Mouse (Mus musculus): ENCODE measurements around the gene Ppil1. TPM values are rescaled to one million over a fixed set of nuclear protein-coding genes. Genes with fewer than 3 reads are reported as not detected.
"Not testable (repeated sequence)": the region's sequence is repeated elsewhere in the genome, so short reads cannot be mapped to it uniquely, and the experiment has no call there.

Ppil1 gene
- total RNA-seq, 4 experiments from 2014 or later, result 36.5 to 43.8 (median 37.3) TPM

DNA sequence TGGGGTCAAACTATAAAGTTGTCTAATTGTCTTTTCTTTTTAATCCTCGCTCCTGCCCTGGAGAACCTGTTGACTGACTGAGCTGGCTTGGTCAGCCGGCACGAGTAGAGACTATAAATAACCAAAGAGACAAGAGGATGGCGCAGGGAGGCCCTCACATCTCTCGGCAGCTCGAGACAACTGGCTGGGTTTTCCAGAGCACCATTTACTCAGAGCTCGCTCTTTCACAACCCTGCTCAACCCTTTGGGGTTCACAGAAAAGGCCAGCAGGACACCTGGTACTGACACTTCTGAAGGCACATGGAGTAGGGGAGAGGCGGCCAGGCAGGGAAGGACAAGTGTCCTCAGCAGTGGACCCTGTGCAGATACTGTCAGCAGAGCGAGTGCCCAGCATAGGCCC is 10.3 kb downstream of the Ppil1 start:
- DNase-seq (ENCODE audit: low spot score), result peak; percentile 46

DNA sequence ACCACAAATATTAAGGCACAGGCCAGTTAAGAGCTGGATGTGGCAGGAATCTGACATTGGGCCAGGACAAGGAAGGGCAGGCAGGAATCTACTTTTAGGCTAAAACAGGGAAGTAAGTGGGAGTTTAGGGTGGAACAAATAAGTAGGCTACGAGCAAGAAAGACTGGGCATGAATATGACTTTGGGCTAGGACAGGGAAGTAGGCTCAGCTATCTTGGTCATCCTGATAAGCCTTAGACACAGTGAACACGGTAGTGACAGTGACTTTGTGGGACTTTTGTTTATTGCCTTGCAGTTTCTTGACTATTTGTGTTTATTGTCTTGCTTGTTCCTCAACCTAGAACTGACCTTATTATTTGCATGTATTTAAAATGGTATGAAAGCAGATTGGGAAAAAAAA is 10.8 kb downstream of the Ppil1 start:
- DNase-seq (ENCODE audit: low spot score), result no peak

DNA sequence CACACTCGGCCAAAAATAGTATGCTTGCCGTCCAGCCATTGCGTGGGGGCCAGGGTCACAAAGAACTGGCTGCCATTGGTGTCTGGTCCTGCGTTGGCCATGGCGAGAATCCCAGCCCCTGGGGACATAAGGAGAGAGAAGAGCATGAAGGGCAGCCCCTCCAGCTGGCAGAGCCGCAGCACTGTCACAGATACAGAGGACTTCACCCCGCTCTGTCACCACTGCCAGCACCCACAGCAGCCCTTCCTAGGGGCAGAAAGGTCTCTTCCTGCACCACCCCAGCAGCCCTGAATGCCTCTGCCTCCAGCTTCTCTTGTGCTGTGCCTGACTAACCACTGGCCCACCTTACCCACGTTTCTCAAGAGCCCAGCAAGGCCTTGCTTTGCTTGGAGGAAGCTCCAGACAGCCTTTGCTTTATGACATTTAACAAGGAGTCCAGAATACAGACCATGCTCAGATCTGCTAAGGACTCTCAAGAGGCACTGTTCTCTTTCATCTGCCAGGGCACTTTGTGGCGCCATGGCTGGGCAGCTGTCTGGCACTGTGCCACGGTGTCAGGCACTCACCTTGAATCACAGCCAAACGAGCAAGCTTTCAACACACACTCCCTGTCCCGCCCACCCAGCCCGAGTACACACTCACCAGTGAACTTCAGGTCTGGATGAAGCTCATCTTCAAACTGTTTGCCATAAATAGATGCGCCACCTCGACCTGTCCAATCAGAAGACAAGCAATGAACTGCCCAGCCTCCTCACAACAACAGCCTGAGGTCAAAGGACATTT is 12.2 kb downstream of the Ppil1 start:
- peak; percentile 66 for DNase-seq (ENCODE audit: low spot score)

DNA sequence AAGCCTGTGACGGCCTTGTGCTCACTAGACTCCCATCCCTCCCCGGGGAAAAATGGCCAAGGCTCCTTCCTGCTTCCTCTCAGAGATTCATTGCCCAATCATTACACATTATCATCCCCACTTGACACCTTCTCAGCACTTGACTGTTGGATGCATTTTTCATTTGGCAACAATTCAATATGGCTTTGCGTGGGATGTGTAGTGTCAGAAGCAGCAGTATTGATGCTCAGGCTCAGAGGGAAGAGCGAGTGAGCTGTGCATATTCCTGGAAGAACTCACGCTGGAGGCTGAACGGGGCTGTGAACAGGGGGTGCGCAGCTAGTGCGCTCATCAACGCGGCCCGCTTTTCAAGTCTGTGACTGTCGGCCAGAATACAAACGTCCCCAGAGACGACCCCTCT is 13.0 kb downstream of the Ppil1 start:
- DNase-seq (ENCODE audit: low spot score), result not testable (repeated sequence)

DNA sequence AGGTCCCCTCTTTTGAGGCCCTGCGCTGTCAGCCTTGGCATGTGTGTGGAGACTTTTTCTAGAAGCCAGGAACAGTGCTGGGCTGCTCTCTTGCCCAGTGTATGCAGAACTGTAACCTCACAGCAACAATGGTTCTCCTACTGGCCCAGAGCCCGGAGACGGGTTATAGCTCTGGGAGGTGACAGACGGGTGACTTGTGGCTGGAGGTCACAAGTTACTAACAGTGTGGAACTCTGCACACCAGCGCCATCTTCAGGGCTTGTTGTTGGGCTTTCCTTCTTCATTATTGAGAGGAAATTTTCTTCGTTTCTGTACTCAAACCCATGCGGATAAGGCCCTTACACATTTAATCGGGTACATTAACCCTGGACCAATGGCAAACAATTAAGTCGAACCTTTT is 14.5 kb downstream of the Ppil1 start:
- no peak for DNase-seq (ENCODE audit: low spot score)

DNA sequence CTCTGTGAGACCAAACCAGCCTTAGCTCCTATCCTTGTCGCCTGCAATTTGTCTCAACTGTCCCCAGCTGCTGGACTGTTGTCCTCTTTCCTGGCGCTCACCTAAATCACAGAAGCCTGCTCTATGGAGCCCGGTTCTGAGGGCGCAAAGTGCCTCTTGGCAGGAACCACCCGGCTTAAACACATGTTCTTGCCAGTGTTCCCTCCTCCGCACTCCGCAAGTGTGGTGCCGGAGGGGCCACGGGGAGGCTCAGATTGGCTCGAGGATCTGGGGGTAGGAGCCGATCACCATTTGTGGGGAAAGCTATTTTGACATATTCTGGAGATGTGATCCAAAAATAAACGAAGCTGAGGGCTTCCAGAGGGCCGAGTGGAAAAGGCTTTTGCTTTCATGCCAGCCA is 16.1 kb downstream of the Ppil1 start:
- DNase-seq (ENCODE audit: low spot score), result no peak

DNA sequence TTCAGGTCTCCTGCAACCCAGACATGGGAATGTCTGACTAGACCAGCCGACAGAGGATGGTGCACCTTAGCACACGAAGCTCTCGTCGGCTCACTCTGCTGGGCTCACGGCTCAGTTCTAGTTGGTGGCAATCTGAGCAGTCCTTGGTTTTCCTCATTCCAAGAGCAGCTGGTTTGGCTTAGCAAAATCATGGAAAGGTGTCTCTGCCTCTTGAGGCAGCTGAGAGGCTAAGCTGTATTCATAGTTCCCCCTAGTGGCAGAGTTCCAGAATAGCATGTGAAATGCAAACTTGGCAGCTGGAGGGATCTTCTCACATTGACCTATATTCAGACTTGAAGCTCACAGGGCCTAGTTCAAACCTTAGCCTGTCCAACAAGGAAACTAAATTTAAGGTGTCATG is 17.4 kb downstream of the Ppil1 start:
- DNase-seq (ENCODE audit: low spot score), result peak; percentile 52

DNA sequence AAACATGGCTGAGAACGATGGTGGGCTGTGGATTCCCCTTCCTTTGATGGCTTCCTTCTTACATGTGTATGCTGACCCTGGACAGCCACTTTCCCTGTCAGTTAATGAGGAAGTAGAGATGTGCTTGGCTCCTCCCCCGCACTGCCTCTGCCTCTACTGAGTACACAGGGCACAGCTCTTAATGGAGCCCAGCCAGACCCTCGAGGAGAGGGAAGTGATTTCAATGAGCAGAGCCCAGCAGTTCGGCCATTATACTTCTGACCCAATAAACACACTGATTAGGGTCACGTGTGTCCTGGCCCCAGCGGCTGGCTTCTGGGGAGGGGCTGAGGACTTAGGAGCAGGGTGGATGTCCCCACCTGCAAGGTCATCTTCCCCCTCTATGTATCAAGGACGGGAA is 18.3 kb downstream of the Ppil1 start:
- DNase-seq (ENCODE audit: low spot score), result no peak

DNA sequence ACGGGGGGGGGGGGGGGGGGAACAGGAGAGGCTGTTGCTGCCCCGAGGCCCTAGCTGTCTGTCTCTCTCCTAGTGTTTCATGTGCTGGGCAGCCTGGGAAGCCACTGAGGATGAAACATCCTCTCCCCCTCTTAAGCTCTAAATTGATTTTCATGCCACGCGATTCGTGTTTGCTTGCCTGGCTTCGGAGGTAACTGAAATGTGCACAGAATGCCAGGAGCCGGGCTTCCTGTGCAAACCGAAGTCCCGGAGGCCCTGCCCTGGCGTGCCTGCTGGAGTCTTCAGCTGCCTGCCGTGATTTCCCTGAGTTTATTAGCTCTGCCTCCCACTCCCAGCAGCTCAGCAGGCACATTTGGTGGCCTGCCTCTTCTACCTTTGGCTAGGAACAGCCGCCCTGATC is 19.1 kb downstream of the Ppil1 start:
- DNase-seq (ENCODE audit: low spot score), result no peak

DNA sequence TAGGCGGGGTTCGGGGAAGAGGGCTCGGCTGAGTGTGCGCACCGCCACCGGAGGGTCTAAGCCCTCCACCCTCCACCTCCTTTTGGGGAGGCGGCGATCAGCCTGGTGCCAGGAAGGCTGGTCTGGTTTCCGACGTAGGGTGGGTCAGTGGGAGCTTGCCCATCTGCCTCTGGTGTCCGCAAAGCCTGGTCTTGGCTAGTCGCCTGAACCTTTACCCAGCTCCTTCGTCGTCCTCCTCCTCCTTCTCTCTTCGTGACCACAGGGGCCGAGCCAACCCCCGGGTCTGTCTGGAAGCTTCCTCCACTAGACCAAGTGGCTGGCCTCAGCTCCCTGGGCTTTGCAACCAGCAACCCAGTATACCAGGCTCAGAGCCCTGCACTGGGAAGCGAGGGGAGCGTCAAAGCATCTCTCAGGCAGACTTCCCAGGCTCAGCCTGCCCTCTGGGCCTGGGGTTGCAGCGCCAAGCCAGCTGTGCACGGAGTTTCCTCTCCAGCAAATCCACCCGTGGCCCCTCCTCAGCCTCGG is 25.5 kb downstream of the Ppil1 start:
- no peak for DNase-seq (ENCODE audit: low spot score)

DNA sequence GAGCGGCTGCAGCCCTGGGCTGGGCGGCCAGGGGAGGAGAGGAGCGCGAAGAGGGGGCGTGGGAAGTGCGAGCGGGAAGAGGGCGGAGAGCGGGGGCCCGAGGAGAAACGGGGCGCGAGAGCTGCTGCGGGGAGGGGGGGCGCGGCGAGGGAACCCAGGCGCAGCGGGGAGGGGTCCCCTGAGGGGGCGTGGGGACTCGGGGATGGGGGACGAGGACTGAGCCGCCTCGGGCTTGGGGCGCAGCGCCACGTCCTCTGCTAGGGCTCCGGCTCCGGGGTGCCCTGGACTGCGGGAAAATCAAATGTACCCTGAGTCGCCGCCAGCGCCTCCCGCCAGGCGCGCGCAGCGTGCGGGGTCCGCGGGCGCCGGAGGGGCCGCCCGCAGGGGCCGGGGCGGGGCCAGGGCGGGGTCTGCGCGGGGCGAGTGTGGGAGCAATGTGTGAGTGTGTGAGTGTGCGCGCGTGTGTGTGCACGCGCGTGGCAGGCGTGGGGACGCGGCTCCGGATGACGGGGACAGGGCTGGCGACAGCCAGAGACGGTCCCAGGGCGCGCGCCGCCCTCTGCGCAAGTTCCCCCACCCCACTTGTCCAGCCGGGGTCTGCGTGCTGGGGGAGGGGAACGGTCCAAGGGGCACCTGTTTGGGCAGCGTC is 26.1 kb downstream of the Ppil1 start, which contains the start of gene Cpne5:
TSS of gene Cpne5 (minus strand) at position 396 of the 649 bp plus-strand sequence.
- no peak for DNase-seq (ENCODE audit: low spot score)

DNA sequence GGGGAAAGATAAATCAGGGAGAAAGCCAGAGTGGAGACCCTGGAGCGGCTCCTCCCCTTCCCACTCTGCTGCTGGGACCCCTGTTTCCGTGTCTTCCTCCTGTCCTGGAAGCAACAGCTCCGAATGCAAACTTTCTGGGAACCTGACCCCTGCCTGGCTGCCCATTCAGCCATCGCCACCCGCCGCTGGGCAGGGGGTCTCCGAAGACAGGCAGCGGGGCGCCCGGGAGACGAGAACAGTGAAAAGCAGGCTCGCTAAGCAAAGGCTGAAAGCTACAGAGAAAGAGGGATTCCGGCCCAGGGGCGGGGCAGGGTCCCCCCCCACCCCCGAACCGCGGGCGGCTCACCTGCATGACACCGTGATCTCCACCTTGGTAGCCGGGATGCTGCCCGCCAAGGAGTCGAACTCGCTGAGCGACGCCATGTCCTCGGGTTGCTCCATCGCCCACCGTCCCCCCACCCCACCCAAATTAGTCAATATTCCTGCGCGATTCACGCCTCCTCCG is 26.7 kb downstream of the Ppil1 start:
- DNase-seq (ENCODE audit: low spot score), result no peak

DNA sequence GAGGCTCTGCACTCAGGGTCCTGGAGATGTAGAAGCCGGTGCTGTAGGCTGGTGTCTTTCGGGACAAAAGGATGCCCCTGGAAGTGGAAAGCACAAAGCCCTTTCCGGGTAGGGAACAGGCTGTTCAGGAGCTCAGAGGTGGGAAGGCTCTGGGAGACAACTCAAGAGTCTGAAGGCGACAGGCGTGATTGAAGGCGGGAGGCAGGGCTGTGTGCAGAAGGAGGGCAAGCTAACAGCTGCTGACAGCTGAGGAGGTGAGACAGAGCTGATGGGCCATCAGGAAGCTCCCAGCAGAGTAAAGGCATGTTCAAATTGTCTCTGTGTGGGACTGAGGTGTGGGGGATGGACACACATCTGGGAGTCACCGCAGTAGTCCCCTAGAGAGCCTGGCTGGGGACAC is 27.9 kb downstream of the Ppil1 start:
- no peak for DNase-seq (ENCODE audit: low spot score)

DNA sequence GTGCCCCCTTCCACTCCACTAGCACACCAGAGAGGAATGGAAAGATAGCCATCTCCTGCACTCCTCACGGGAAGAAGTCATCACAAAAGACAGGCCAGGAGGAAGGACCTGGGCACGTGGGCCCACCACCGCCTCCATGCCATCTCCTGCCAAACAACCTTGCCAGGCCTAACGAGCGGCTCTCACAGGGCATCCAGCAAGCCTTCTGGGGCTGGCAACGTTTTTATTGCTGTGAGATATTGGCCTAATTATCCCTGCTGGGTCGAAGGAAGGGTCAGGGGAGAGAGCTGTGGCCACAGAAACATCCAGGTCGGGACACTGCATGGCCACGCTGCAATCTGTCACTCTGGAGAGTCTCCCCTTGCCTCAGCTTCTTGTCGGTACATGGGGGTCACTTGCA is 32.9 kb downstream of the Ppil1 start:
- DNase-seq (ENCODE audit: low spot score), result no peak

DNA sequence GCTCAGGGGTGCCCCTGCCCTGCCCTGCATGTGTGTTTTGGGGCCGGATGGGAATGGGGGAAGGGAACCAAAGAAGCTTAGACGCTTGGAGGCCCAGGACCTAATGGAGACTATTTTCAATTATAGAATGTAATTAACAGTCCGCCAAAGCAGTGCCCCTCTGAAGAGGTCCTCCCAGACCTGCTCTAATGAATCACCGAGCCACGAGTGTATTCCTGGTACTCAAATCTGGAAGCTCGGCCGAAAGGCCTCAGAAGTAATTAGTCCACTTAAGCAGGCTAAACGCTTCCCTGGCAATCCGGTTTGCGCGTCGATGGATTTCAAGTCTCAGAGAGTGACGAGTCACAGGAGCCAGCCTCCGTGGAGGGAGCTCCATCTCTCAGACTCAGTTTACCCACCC is 43.4 kb downstream of the Ppil1 start:
- no peak for DNase-seq (ENCODE audit: low spot score)

DNA sequence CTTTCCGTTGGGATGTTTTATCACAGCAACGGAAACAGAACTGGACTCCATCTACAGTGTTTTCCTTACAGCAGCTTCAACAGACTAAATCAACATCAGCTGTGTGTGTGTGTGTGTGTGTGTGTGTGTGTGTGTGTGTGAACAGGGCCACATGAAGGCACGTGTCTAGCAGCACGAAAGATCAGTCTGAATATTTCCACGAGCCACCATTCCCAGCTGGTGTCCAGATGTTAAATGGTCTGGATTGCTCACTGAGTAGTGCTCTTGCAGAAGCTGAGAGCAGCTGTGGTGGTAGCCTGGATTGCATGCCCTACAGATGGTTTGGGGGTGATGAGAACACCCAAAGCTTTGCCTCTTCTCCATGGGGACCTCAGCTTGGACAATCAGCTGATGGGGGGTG is 46.0 kb downstream of the Ppil1 start:
- DNase-seq (ENCODE audit: low spot score), result no peak

DNA sequence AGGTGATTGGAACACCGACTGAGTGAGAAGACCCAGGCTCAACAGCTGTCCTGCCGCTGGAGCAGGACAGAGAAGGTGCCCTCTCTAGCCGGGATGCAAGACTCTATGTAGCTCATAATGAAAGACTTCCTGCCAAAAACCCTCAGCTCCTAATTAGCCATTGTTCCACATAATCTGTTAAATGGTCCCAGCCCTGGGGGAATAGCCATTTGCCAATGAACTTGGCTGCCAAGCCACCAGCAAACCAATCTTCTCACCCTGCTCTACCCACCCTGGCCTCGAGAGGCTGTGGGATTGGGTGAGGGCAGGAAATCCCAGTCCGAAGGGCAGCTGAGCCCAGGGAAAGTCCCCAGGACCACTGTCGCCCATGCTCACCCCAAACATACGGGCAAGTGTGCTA is 47.9 kb downstream of the Ppil1 start:
- DNase-seq (ENCODE audit: low spot score), result no peak

DNA sequence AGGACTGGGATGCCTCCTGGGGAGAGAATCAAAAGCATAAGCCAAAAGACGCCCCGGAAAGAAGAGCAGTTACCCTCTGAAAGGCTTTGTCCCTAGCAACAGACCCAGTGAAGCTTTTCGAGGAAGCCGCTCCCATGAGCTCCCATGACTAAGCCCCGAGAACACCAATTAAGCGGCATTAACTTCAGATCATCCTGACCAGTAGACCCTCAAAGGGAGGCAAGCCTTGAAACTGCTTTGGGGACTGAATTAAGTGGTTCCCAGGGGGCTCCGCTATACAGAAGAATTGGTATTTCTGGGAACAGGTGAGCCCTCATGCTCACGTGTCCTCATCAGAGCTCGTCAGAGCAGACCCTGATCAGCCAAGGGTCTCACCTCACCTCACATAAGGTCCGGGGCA is 49.3 kb downstream of the Ppil1 start:
- DNase-seq (ENCODE audit: low spot score), result no peak

DNA sequence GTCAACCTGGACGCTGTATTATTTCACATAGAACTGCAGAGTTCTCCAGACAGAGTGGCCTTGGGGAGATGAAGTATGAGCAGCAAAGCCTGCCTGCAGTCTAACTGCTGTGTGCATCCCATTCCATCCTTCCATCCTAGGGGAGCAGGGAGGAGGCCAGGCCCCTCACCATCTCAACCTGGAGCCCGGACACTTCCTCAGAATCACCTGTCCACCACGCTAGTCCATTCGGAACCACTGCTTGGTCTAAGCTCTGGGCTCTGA is 49.9 kb downstream of the Ppil1 start:
- DNase-seq (ENCODE audit: low spot score), result no peak

DNA sequence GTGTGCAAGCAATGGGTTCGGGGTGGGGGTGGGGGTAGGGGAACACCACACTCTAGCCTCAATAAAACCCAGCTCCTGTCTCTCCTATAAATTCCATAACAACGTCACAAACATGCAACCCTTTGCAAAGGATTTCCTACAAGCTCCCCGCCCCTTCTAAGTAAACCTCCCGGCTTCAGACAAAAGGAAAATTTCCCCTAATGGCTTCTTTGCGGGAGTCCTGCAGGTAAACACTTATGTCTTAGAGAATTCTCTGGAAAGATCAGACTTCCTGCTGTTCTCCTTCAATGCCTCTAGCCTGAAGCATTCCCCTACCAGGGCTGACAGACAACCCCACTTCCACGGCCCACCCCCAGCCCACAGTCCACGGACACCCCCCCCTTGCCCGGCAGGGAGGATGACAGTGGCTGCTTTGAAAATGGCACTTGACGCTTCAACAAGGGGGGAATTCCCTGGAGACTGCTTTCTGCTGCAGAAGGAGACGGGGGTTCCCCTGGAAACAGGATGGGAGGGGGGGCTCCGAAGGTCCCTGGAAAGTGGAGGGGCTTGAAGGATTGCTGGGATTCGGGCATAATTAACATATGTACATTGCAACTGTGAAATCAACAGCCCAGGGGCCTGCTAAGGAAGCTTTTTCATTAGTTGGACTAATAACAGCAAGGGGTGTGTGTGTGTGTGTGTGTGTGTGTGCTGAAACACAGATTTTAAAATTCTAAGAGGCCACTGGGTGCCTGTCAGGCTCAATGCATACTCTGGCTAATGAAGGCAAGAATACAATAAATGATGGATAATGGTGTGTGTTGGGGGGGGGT is 50.4 kb downstream of the Ppil1 start:
- DNase-seq (ENCODE audit: low spot score), result no peak

DNA sequence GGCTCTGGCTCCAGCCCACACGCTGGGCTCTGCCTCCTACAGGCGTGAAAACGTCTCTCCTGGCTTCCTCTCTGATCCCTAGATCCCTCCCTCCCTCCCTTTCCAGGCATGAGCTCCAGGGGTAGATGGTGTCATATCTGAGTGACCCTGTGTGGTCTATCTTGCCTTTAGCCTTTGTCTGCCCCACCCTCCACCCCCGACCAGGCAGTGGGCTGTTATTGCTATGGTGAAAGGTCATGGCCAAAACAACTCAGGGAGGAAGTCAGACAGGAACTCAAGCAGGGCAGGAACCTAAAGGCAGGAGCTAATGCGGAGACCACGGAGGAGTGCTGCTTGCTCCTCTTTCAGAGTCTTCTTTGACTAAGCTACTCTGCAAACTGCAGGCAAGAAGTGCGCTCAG is 52.1 kb downstream of the Ppil1 start:
- DNase-seq (ENCODE audit: low spot score), result no peak

DNA sequence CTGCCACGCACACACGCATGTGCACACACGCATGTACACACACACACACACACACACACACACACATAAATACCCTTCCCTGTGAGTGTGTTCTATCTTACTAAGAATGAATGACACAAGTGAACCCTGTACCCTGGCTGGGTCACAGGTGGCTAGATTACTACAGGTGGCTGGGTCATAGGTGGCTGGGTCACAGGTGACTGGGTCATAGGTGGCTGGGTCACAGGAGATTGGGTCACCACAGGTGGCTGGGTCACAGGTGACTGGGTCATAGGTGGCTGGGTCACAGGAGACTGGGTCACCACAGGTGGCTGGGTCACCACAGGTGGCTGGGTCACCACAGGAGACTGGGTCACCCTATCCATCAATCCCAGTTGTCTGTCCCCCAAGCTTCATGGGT is 53.9 kb downstream of the Ppil1 start:
- no peak for DNase-seq (ENCODE audit: low spot score)
